Mouse (Mus musculus): Measurements from ENCODE around the gene Nbr1.

Nbr1 gene

DNA sequence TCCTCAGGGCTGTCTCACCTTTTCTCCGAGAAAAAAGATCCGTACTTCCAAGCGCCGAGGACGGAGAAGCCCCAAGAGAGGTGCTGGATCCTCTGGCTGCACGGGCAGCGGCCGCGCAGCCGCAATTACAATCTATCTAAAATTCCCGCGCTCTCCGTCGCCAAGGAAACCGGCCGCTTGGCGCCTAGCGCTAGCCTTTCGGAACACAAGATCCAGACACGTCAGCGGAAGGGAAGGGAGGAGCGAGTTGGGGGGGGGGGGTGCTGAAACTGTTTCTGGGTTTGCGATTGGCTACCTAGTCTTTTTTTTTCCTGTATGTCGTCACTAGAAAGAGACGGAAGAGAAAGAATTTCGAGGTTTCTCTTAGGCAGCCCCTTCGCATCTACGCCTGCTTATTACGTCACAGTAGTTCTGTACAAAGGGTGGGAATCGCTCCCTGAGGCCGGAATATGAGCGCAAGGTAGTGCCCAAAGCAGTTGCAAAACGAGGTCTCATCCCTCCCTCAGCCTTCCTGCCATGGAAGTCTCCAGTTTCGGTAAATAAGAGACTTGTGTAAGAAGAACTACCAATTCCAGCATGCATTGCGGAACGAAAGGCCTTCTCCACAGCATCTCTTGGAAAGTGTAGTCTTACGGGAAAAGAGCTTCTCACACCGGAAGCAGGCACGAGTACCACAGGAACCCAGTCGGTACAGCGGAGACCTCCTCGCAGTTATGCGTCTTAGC, at the start of gene Nbr1, which contains the start of gene Brca1:
Gene Nbr1, plus strand, starts transcription at position 399 of the 725 bp plus-strand sequence.
Gene Brca1, minus strand, starts transcription at position 205 of the 725 bp plus-strand sequence.
- peak; percentile 74 to 82 for DNase-seq

DNA sequence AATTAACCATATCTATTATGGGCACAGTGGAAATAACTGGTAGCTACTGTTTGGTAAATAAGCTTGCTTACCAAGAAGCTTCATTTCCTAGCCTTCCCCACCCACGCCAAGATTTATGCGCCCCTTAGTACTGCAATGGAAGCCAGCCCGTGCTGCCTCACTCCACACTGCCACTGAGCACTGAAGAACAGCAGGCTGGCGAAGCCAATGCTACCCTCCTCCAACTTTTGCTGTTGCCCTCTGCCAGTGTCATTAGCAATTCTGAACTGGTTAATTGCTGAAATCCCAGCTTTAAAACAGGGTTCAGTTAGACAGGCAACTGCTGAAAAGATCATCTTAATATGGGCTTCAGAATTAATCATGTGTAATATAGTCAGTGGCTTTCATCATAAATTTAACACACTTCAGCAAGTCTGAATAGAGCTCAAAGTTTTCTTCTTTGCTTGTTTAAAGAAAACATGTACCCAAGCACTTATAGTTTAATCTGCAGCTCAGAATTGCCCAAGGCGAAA, 45.6 kb upstream of the Nbr1 start:
- no peak for DNase-seq

DNA sequence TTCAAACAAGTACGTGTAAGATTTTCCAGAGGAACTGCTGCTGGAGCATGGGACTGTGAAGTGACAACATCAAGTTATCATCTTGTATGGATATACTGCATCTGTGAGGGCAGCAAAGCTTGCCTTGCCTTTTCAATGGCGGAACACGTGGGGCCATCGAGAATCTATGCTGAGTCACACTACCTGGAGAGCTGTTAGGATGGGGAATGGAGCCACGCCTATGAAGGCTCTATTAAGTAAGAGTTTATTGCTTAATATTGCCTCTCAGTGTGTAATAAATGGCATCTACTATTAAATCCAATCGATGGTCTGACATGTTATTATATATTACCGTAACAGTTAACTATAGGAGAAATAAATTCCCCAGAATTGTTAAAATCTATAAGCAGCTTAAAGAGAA, 44.9 kb upstream of the Nbr1 start:
- DNase-seq, result no peak

DNA sequence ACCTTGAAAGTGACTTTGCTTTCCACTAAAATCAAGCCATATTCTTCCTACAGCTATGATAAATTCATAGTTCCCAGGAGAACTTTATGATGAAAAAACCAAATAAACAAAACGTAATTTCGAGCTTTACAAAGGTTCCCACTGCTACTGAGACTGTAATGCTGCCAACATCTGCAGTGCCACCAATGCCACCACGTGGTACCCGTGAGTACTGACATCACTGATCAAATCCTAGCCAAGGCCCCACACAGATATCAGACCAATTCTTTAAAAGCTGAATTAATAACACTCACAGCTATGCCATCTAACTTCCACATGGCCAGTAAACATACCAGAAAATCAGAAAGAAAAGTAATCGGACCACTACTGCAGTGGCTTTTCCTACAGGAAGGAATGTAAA, 33.0 kb upstream of the Nbr1 start:
- no peak for DNase-seq

DNA sequence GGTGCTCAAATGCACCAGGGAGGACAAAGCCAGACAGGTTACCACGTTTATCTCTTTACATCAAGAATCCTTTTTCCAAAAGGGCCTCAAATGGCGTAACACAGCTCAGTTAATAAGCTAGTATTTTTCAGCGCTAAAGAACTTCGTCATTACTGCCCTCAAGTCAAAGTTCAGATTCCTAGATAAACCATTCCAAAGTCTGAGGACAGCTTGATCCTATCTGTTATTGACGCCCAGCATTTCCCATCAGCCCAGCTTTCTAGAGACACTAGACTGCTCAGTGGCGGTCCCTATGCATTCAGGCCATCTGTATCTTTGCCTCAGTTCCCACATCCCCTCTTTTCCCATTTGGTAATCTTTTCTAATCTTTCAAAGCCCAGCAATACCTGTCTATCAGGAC, 32.6 kb upstream of the Nbr1 start:
- DNase-seq, result no peak

DNA sequence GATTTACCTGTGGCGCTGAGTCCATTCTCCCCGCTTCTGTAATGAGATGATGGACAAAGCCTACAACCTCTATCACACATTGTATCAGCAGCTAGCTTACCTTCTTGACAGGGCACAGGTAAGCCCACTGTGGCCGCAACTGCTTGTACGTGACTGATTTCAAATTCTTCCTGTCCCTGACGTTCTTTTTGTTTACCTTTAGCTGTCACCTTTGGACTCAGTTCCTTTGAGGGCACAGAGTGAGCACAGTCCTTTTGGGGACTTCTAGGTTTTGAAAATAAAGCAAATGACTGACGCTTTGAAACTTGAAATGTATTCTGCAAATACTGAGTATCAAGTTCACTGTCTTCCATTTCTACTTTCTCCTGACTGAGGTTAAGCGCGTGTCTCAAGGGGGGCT, 27.5 kb upstream of the Nbr1 start:
- DNase-seq, result no peak

DNA sequence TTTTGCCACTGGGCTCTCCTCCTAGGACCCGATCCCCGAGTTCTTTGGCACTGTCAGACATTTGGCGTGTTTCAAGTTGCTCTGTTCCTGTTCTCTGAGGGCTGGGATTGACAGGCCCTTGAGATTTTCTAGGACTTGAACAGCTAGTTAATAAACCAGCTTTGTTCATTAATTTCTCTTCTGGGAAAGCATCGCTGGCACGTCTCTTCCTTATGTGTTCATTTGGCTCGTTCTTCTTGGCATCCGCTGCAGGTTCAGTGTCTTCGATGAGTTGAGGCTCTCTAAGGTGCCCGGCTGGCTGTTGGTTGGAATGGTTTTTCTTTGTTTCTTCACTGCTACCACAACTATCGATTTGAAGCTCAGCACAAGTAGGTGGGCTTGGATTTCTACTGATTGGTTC, 26.9 kb upstream of the Nbr1 start:
- DNase-seq, result no peak

DNA sequence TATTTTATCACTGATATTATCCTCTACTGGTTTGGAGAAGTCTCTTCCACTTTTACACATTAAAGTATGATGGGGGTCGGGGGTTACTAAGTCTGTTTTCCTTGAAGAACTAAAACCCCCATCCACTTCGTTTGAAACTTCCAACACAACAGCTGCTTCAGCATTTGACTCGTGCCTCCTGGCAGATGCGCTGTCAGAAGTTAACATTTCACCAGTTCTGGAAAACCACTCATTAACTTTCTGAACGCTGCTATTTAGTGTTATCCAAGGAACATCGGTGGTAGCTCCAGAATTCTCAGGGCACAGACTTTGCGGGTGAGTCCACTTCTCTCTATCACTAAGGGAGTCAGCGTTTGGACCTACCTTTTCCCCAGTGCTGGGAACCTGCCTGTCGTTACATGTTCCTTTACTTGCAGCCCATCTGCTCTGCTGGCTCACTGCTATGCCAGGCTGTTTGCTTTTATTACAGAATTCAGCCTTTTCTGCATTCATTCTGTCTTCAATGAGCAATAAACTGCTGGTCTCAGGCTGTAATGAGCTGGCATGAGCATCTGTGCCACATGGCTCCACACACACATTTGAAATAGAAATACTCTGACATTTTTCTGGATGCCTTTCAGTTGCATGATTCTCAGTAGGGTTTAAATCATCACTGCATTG, 25.9 kb upstream of the Nbr1 start:
- DNase-seq, result no peak

DNA sequence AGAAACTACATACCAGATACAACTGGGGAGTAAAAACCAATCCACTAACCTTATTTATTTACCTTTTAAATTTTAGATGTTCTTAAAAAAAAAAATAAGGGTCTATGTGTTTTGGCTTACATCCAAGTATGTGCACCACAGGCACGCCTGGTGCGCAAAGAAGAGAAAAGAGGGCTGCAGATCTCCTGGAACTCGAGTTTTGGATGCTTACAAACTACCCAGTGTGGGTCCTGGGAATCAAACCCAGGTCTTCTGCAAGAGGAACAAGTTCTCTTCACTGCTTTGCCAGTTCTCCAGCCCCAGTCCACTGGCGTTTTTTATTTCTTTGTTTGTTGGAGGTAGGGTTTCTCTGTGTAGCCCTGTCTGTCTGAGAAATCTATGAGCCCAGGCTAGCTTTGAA, 25.3 kb upstream of the Nbr1 start:
- DNase-seq, result no peak

DNA sequence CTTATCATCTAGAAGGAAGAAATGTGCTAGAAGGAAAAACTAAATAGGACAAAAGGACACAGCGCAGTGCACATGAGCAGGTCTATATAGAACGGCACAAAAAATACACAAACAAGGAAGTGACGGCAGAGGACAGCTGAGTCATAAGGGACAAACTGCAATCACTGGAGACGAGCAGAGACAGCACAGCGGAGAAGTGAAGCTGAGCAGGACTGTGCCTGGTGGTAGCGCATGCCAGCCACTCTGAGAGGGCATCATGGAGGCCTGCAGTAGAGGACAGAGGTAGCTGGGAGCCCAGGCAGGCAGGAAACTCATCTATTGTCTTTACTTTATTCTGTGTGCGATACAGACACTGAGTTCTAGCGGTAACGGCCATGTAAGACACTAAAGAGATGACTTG, 8.4 kb upstream of the Nbr1 start:
- DNase-seq, result no peak

DNA sequence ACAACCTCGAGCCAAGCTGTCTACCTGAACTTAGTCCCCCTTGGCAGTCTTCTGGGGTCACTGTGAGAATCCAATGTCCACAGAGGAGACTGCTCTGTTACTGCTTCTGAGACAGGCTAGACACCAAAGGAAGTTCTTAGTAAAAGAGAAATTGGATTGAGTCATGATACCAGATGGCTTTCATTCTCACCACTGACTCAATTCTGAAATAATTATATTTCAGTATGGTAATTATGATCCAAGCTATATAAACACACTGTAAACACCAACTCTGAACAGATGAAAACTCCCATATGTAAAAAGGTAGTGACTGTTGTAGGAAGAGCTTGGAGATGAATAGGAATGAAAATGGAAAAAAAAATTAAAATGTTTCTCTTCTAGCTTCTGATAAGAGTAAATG, 7.8 kb upstream of the Nbr1 start:
- DNase-seq, result no peak

DNA sequence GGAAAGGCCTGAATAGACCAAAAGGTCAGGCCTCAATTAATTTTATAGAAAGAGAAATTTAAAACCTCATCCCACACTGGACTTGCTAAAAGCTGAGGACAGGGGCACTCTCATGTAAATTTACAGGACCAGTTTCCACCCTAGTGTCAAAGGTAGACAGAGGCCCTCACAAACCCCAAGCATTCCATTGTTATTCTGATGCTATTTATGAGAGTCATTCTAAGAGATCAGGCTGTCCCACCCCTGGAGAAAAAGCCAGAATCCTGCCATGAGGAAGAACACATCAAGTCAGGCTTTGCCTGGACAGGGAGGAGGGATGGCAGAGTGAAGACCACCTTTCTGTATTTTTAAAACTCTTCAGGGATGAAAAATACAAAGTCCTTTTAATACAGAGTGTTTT, 3.4 kb upstream of the Nbr1 start:
- no peak for DNase-seq

DNA sequence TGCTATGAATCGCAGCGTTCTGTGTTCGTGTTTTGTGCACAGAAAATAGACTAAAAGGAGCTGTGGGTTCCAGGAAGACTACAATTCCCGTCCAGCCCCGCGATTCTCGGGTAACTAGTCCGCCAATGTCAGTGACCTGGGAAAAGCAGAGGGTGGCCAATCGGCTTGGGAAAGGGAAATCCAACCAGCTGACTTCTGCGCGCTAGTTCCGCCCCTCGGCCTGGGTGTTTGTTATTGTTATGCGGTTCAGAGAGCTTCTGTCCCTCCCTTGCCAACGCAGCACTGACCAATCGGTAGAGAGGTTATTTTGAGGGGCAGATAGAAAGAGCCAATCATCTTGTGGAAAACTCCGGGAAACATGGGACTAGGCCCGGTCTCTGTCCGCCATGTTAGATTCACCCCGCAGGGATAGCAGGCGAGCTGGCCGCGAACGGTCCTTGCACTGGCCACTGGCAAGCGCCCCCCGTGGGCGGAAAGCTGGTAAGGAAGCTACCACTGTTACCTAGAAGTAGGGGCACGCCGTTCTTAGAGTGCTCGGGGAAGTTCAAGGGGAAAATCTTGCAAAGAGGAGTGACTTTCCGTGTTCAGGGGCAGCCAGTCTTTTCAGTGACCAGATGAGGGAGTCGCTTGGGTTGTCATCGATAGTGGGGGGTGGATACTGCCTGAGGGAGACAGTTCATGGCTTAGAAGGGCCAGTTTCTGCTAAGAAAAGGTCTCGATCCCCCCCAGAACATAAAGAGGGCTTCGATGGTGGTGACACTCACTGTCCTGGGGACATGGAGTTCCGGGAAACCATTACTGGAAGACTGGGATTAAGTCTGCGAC, 739 bp downstream of the Nbr1 start:
- DNase-seq, result peak; percentile 96 to 99

DNA sequence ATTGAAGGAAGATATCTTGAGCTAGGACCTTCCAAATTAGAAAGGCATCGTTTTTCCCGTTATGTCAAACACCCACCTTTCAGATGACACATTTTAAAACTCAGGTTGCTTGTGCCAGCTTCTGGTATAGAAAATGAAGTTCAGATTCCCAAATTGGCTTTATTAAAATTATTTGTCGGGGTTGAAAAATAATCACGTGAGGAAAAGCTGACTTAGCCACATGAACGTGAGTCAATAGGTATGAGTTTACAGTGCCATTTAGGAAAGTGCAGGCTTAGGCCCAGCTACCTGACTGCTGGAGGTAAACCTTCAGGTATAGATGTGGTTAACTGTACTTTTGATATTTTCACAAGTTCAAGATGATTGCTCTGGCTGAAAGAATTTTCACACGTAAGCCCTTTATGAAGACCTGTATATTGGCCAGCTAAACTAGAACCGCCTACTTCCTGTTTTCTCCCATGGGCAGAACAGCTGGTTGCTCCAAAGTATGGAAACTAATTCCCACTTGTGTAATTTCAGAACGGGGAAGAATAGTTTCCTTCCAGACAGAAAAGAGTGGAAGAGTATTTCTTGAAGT, 1.5 kb downstream of the Nbr1 start:
- no peak for DNase-seq

DNA sequence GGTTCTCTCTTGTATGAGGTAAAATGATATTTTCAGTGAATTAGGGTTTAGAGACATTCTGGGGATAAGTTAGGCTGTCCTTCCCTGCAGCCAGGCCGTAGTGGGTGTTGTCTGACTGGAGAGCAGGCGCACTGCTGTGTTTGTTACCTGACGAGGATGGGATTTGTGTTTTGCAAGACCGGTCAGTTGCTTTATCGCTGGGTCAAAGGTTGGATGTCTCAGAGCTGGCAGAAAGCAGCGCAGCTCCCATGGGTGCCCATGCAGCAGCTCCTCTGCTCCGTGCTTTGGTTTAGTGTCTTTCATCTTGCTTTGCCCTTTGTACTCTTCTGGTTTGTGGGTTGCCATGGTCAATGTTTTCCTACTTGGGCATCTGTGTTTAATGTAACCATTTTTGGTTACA, 4.6 kb downstream of the Nbr1 start:
- DNase-seq, result no peak

DNA sequence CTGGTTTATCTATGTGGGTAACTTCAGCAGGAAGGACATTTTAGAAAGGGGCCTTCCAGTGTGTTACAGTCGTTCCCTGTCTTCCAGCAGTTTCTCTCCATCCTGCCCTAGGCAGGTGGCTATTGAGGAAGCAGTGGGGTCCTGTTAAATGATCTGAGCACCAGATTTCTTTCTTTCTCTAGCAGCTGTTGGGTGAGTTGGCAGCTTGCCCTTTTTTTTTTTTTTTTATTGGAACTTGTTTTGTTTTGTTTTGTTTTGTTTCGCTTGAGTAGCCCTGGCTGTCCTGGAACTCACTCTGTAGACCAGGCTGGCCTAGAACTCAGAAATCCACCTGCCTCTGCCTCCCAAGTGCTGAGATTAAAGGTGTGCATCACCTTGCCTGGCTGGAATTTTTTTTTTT, 5.0 kb downstream of the Nbr1 start:
- DNase-seq, result no peak

DNA sequence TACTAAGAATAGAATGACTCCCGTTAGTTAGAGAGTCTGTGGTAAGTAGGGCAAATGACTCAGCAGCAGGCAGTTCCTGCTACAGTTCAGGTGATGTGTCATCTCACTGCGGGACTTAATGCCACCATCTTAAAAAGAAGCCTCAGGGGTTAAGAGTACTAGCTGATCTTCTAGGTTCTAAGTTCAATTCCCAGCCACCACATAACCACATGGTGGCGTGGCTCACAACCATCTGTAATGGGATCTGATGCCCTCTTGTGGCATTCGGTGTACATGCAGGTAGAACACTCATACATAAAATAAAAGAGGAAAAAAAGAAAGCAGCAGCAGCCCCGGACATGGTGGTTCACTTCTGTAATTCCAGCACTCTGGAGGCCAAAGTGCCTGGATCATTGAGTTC, 10.4 kb downstream of the Nbr1 start:
- peak; percentile 13 to 37 for DNase-seq

DNA sequence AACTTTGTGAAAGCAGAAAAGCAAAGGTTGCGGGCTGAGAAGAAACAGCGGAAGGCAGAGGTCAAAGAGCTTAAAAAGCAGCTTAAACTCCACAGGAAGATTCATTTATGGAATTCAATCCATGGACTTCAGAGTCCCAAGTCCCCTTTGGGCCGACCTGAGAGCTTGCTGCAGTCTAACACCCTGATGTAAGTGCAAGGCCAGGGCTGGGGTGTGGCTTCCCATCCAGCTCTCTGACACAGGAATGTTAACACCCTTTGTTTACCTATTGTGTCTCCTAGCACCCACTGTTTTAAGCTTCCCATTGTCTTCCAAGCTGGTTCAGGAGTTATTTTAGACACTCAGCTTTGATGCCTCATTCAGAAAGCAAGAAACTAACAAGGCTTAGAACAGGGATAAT, 16.5 kb downstream of the Nbr1 start:
- no peak for DNase-seq

DNA sequence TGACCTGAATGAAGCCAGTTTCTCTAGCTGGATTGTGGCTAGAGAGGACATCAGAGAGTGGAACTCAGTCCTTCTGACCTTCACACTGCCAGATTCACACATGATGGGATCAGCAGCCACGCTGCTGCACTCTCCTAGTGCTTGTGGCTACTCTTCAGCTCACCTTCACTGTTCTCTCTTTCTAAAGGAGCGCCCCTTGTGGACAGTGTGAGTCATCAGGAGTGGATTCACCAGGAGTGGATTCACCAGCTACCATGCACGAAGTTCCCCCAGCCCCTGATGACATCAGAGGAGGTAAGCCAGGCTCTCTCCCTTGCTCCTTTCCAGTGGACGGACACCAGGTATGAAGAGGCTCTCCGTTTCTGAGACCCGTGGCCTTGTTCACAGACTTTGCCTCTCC, 24.2 kb downstream of the Nbr1 start:
- DNase-seq, result no peak

DNA sequence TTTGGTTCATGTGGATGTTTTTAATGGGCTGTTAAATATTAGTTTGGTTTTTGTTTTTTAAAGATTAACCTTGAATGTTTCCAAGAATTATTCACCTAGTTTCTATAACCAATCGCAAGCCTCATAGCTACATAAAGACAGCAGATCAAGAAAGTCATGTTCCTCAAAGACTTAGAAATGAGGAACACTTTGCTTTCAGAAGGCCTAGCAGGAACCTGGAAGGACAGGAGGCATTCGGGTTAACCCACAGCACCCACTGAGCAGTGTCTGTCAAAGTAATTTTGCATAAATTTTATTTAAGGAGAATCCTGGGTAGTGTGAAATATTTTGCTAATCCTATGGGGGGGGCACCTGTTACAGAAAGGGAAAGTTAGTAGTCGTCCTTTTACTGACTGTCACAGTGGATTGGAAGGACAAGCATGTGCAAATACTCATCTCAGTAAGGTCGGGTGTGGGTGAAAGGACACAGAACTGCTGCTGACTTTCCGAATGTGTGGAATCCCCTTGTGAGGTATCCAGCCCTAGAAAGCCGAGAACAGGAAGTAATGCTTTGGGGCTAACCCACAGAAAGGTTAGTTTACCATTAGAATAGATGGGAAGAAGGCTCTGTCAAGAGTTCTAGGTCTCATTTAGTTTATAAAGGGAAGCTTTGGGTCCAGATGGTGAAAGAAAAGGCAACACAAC, 29.3 kb downstream of the Nbr1 start:
- DNase-seq, result no peak

DNA sequence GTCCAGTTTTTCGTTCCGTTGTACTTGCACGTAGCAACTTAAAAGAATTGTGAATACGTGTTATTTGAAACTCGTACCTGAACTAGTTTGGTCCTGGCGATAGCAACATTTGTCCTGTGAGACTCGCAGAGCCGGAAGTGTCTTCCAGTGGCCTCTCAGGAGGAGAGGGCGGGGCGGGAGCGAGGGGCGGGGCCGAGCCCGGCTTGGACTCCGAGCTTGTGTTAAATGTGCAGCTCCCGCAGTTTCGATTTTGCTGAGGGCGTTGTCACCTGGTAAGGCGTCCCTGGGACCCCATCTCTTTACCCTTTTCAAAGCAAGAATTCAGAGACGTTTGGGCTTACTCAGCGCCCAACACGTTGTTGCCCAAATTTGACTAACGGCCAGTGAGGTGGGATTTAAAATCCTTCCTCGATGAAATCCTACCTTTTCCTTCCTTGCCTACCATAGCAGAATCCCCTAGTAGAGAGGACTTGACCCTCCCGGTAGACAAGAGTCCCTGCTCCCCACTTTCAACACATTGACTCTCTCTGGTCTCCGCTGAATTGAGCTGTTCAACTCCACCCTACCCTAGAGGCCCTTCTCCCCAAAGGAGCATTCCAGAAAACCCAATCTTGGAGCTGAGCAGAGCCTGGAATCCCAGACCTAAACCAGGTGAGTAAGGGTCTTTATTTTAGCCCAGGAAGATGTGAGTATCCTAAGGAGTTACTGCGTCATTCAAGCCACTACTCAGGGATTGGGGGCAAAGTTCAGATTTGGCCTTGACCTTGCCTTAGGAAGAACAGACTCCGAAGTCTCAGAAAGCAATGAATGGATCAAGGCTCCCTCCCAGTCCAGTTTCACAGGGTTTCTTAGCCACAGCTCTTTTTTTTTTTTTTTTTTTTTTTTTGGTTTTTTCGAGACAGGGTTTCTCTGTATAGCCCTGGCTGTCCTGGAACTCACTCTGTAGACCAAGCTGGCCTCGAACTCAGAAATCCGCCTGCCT, 30.4 kb downstream of the Nbr1 start, which contains the start of gene Tmem106a:
Gene Tmem106a, plus strand, starts transcription at position 189 of the 982 bp plus-strand sequence.
- peak; percentile 39 to 48 for DNase-seq

Measured in thymus, adult 18-20 months (tissue).